Mouse (Mus musculus): ENCODE data around the gene Sbk1. TPM values are rescaled to one million over a fixed set of nuclear protein-coding genes. Genes with fewer than 3 reads are reported as not detected.
"Not testable (repeated sequence)": the region's sequence is repeated elsewhere in the genome, so short reads cannot be mapped to it uniquely, and the experiment has no call there.

Gene Sbk1
- polyA plus RNA-seq, 1 experiment from 2014 or later = 276 TPM

DNA sequence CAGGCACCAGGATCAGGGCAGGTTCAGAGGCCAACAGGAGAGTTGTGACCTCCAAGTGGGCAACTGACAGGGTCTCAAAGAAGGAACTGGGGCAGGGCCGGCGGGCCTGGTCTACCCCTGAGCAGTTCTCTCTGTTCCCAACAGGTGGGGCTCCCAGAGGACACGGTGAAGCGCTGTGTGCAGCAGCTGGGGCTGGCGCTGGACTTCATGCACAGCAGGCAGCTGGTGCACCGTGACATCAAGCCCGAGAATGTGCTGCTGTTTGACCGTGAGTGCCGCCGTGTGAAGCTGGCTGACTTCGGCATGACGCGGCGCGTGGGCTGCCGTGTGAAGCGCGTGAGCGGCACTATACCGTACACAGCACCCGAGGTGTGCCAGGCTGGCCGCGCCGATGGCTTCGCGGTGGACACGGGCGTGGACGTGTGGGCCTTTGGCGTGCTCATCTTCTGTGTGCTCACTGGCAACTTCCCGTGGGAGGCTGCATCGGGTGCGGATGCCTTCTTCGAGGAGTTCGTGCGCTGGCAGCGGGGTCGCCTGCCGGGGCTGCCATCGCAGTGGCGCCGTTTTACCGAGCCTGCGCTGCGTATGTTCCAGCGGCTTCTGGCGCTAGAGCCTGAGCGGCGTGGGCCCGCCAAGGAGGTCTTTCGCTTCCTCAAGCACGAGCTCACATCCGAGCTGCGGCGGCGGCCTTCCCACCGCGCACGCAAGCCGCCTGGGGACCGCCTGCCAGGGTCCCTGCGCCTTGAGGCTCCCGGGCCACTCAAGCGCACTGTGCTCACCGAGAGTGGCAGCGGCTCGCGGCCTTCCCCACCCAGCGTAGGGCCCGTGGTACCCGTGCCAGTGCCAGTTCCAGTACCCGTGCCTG, 19.5 kb downstream of the Sbk1 start:
- H3K4me1 ChIP-seq = peaks cover 28% of the 10 kb centered on the region
- 87% methylated on average over 72 of the region's 72 CpGs for WGBS
- H3K36me3 ChIP-seq = peaks cover 78% of the 10 kb centered on the region
- ATAC-seq (ENCODE audit: low FRiP score, low read depth) = no peak
- no peak overlapping the region for H3K9ac ChIP-seq (replicated peaks)
- H3K27ac ChIP-seq (replicated peaks) = 0 out of 2 replicates have a peak overlapping the region, but pooled peaks have one; percentile 1
- no peaks in the 10 kb centered on the region for H3K9me3 ChIP-seq
- H3K27me3 ChIP-seq = no peaks in the 10 kb centered on the region
- H3K4me2 ChIP-seq (replicated peaks) = no peak overlapping the region
- no peak overlapping the region for H3K4me3 ChIP-seq

DNA sequence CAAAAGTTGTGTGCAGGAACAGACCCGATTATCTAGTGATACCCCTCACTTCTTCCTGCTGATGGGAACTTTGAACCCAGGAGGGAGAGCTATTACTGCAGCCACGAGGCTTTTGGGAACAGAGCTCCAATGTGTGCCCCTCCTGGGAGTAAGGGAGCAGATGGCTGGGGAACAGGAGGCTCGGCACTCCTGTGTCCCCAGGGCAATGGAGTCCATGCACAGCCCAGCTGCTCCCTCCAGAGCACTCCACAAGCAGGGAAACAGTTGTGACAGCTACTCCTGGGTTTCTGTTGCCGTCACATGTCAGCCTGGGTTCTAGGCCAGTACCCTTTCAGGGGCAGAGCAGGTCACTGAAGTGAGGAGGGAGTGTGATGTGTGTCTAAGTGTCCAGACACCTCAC, 20.7 kb downstream of the Sbk1 start:
- H3K27me3 ChIP-seq = no peaks in the 10 kb centered on the region
- H3K9ac ChIP-seq (replicated peaks) = no peak overlapping the region
- H3K36me3 ChIP-seq = peaks cover 71% of the 10 kb centered on the region
- ATAC-seq (ENCODE audit: low FRiP score, low read depth) = no peak
- peaks cover 16% of the 10 kb centered on the region for H3K4me1 ChIP-seq
- H3K4me3 ChIP-seq = no peak overlapping the region
- H3K9me3 ChIP-seq = no peaks in the 10 kb centered on the region
- WGBS = 66% methylated on average over 4 of the region's 4 CpGs
- no peak overlapping the region for H3K4me2 ChIP-seq (replicated peaks)
- H3K27ac ChIP-seq (replicated peaks) = peak overlapping the region; percentile 1; the same call in 1 of the 2 replicates

DNA sequence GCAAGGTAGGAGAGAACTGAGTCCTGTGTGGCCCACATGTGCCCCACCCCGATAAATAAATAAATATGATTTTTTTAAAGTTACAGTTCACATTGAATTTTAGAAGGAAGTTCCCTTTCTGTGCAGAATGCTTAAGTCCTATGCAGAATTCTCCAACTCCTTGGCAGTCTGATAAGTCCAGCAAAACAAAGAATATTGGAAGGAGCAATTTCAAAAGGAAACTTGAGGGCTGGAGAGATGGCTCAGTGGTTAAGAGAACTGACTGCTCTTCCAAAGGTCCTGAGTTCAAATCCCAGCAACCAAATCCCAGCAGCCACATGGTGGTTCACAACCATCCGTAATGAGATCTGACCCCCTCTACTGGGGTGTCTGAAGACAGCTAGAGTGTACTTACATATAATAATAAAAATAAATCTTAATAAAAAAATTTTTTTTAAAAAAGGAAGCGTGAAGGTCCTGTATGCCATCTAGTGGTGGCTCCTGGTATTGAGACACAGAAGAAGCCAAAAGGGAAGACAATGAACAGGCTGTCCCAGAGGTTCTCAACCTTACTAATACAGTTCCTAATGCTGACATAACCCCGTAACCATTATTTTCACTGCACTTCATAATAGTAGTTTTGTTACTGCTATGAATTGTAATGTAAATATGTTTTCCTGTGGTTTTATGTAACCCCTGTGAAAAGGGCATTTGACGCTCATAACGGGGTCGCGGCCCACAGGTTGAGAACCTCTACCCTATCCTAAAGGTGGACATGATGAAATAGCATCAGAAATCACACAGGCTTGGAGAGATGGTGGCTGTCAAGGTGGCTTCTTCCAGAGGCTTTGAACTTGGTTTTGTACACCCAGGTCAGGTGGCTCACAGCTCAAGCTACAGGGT, 25.4 kb downstream of the Sbk1 start:
- 72% methylated on average over 8 of the region's 8 CpGs for WGBS
- 0 out of 2 replicates have a peak, but pooled peaks have one; percentile 36 for ATAC-seq (ENCODE audit: low FRiP score, low read depth)
- Histone ChIP-seq H3K4me1 (0 out of 2 replicates have a peak, but pooled peaks cover under 1% of the 10 kb centered on the region), H3K9ac (replicated peaks) (no peak overlapping the region), H3K4me3 (no peak overlapping the region), H3K4me2 (replicated peaks) (no peak overlapping the region), H3K36me3 (peaks cover 25% of the 10 kb centered on the region), H3K9me3 (no peaks in the 10 kb centered on the region), H3K27ac (replicated peaks) (no peak overlapping the region), H3K27me3 (no peaks in the 10 kb centered on the region; the same call in 1 of the 2 replicates)

DNA sequence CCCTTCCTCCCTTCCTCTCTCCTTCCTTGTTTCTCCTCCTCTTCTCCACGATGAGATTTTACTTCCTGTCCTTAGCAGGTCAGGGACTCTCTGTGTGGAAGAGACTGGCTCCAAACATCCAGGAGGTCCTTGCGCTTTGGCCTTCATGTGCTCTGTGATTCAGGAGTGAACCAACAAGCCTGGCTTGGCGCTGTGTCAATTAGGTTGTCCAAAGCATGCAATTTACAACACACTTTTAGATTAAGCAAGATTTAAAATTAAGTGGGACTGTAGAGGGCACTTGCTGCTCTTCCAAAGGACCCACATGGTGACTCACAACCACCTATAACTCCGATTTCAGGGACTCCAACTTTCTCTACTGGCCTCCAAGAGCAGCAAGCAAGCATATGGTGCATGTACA, 26.4 kb downstream of the Sbk1 start:
- H3K27me3 ChIP-seq = no peaks in the 10 kb centered on the region; the same call in 1 of the 2 replicates
- H3K9ac ChIP-seq (replicated peaks) = no peak overlapping the region

DNA sequence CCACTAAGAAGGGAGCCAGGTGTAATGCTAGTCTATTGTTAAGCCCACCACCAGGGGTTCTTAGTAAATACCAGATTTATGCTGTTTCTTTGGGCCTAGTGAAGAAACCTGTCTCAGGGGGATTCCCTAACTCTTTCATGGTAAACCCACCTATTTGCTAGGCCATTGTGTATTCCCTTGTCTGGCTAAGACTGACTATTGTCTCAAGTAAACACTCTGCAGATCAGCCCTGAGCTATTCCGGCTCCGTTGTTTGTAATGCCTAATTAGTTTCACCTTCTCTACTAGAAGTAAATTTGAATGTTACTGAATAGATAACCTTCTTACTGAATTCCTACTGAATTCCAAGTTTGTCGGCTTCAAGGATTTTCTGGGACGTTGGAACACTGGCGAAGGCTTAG, 29.4 kb downstream of the Sbk1 start:
- not testable (repeated sequence) for H3K36me3 ChIP-seq; H3K27me3 ChIP-seq; H3K4me3 ChIP-seq; H3K4me1 ChIP-seq; H3K9me3 ChIP-seq; H3K4me2 ChIP-seq (replicated peaks); H3K27ac ChIP-seq (replicated peaks); H3K9ac ChIP-seq (replicated peaks); ATAC-seq (ENCODE audit: low FRiP score, low read depth)
- WGBS = 80% methylated on average over 5 of the region's 5 CpGs

More for the DNA sequence above, 26.4 kb downstream of the Sbk1 start:
- Histone ChIP-seq H3K9me3 (no peaks in the 10 kb centered on the region), H3K36me3 (peaks cover 15% of the 10 kb centered on the region), H3K4me3 (no peak overlapping the region), H3K4me2 (replicated peaks) (no peak overlapping the region), H3K27ac (replicated peaks) (no peak overlapping the region), H3K4me1 (no peaks in the 10 kb centered on the region)
- no peak for ATAC-seq (ENCODE audit: low FRiP score, low read depth)
- WGBS = 71% methylated on average over 4 of the region's 4 CpGs

DNA sequence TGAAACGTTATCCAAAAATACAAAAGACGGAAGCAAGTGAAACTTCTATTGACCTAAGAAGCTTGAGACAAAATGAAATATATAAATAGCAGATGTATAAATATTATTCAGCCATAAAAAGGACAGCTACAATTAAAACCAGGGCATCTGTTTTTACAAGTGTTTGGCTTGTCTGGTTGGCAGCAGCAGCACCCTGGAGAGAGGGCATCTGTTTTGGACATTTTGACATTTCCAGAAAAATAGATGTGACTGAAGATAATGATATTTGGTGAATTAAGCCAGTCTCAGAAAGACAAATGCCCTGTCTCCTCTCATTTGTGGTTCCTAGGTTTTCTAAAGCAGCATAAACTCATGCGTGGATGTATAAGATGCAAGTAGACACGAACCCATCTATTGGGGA, 39.4 kb downstream of the Sbk1 start:
- Histone ChIP-seq H3K4me1 (no peaks in the 10 kb centered on the region), H3K9me3 (no peaks in the 10 kb centered on the region), H3K9ac (replicated peaks) (no peak overlapping the region), H3K4me2 (replicated peaks) (no peak overlapping the region), H3K4me3 (no peak overlapping the region), H3K27ac (replicated peaks) (no peak overlapping the region), H3K36me3 (no peaks in the 10 kb centered on the region), H3K27me3 (no peaks in the 10 kb centered on the region)
- 87% methylated on average over 4 of the region's 4 CpGs for WGBS
- no peak for ATAC-seq (ENCODE audit: low FRiP score, low read depth)

DNA sequence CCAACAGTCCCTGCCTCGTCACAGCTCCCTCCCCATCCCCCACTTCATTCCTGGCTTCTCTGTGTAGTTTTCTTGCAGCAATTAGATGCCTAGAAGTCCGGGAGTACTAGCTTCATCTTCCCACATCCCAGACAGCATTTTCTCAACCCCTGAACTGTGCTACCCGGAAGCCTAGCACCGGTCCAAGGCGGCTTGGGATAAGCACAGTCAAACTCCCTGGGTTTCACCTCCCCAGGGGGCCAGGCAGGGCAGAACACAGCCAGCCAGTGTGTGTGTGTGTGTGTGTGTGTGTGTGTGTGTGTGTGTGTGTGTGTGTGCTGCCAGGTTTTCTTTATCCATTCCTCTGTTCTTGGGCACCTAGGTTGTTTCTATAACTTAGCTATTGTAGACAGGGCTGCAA, 40.9 kb downstream of the Sbk1 start:
- Histone ChIP-seq H3K27ac (replicated peaks) (no peak overlapping the region), H3K4me3 (no peak overlapping the region), H3K27me3 (no peaks in the 10 kb centered on the region), H3K9me3 (no peaks in the 10 kb centered on the region), H3K9ac (replicated peaks) (no peak overlapping the region), H3K4me1 (no peaks in the 10 kb centered on the region), H3K36me3 (no peaks in the 10 kb centered on the region), H3K4me2 (replicated peaks) (no peak overlapping the region)
- ATAC-seq (ENCODE audit: low FRiP score, low read depth) = no peak
- 51% methylated on average over 5 of the region's 5 CpGs for WGBS

DNA sequence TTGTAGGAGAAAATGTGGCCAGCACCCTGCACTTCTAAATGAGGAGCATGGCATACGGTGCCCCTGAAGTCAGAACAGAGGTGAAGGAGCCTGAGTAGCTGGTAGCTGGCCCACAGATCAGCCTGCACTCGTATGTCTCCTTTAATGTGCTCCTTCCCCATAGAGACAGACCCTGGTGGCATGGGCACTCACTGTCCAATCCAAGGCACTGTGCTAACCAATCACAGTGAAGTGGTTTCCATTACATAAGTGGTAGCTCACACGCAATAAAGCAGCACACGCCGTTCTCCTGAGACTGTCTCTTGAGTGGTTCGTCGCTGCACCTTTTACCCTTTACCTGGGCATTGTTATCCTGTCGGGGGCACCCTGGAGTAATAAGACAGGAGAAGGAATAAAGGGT, 41.9 kb downstream of the Sbk1 start:
- Histone ChIP-seq H3K4me1 (no peaks in the 10 kb centered on the region), H3K9ac (replicated peaks) (no peak overlapping the region), H3K9me3 (no peaks in the 10 kb centered on the region), H3K36me3 (no peaks in the 10 kb centered on the region), H3K27me3 (no peaks in the 10 kb centered on the region), H3K27ac (replicated peaks) (no peak overlapping the region), H3K4me3 (no peak overlapping the region), H3K4me2 (replicated peaks) (no peak overlapping the region)
- 80% methylated on average over 8 of the region's 8 CpGs for WGBS
- no peak for ATAC-seq (ENCODE audit: low FRiP score, low read depth)

DNA sequence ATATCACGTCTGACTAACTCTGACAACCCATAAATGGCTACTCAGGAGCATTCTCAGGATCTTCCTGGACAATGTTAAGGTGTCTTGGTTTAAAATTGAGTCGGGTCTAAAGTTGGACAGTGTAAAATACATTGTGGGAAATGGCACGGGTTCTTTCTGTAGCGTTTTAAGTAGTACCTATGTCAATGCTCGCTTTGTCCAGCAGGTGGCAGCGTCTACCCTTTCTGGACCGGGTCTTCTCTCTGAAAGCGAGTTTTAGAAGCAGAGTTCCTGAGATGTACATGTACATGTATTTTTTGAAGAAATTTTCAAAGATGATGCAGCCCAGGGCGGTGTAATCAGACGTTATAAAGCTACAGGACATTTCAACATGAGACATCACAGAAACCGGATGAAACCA, 51.3 kb downstream of the Sbk1 start:
- Histone ChIP-seq H3K4me3 (no peak overlapping the region), H3K9me3 (no peaks in the 10 kb centered on the region), H3K4me1 (no peaks in the 10 kb centered on the region), H3K9ac (replicated peaks) (no peak overlapping the region), H3K27ac (replicated peaks) (no peak overlapping the region), H3K4me2 (replicated peaks) (no peak overlapping the region), H3K36me3 (no peaks in the 10 kb centered on the region), H3K27me3 (peaks cover 14% of the 10 kb centered on the region)
- 8% methylated on average over 11 of the region's 11 CpGs for WGBS
- no peak for ATAC-seq (ENCODE audit: low FRiP score, low read depth)

DNA sequence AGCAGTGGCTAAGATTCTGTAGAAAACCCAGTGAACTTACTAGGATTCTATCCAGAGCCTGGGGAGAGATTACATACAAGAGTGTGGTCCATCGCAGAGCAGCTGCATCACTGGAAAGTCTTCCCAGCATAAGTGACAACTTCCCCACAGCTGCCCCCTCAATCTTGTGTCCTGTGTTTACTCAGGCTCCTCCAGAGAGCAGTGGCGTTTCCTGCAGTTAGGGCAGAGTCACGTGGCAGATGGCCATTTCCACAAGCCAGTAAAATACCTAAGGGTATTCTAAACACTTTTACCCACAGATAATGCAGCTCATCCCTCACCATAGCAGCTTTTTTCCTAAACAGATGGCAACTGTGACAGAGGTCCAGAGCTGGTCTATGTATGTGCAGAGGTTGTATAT, 52.4 kb downstream of the Sbk1 start:
- H3K9me3 ChIP-seq = no peaks in the 10 kb centered on the region
- 53% methylated on average over 3 of the region's 3 CpGs for WGBS

DNA sequence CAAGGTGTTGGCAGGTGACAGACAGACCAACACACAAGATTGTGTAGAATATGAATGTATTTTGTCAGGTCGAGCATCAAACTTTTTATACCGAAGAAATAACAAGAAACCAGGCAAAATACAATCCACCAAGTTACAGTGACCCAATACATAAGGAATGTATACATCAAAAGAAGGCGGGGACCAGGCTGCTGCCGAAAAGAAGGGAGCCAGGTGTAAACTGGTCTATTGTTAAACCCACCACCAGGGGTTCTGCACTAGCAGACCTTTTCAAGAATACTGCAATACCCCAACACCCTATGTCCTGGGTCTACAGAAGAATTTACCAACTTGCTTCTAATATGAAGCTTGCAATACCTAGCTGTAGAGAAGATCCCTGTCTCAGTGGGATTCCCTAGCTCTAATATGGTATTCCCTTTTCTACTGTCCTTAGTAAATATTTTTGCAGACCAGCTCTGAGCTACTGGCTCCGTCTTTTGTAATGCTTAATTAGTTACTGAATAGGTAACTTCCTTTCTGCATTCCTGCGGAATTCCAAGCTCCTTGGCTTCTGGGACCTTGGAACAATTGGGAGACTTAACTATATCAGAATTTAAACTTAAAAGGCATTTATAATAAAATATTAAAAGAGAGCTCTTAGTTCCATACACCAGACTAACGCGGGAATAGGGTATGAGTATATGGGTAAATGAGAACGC, 53.3 kb downstream of the Sbk1 start:
- not testable (repeated sequence) for H3K4me2 ChIP-seq (replicated peaks); ATAC-seq (ENCODE audit: low FRiP score, low read depth); H3K9me3 ChIP-seq; H3K4me3 ChIP-seq; H3K36me3 ChIP-seq; H3K4me1 ChIP-seq; H3K9ac ChIP-seq (replicated peaks); H3K27ac ChIP-seq (replicated peaks)
- H3K27me3 ChIP-seq = peaks cover 14% of the 10 kb centered on the region
- WGBS = 27% methylated on average over 9 of the region's 9 CpGs

More for the DNA sequence above, 52.4 kb downstream of the Sbk1 start:
- ATAC-seq (ENCODE audit: low FRiP score, low read depth) = no peak
- no peak overlapping the region for H3K9ac ChIP-seq (replicated peaks)
- peaks cover 14% of the 10 kb centered on the region for H3K27me3 ChIP-seq
- H3K36me3 ChIP-seq = no peaks in the 10 kb centered on the region
- no peak overlapping the region for H3K27ac ChIP-seq (replicated peaks)
- no peak overlapping the region for H3K4me3 ChIP-seq
- H3K4me2 ChIP-seq (replicated peaks) = no peak overlapping the region
- H3K4me1 ChIP-seq = no peaks in the 10 kb centered on the region
